Mouse (Mus musculus) layer of hippocampus, adult 8-10 months (tissue): ENCODE data around the gene Chmp5. TPM values are rescaled to one million over a fixed set of nuclear protein-coding genes. Genes with fewer than 3 reads are reported as not detected.
A peak's percentile ranks its signal among the peaks of the same experiment; 100 is the strongest.
"Not testable (repeated sequence)": the region's sequence is repeated elsewhere in the genome, so short reads cannot be mapped to it uniquely, and the experiment has no call there.

Experiments used
- DNase-seq, 2 experiments: peaks; one replicate each; pipeline ENCODE4 v3.0.0; 2022; ENCODE audit warnings: low spot score in 2 of 2
- total RNA-seq, 4 experiments: library from RNA; stranded (reverse); gene quantifications; 2 replicates each; pipeline ENCODE4 v1.2.4; 2022

Gene Chmp5
- 10 to 100 TPM; 67.5 to 80.0 (median 74.2) TPM for total RNA-seq

DNA sequence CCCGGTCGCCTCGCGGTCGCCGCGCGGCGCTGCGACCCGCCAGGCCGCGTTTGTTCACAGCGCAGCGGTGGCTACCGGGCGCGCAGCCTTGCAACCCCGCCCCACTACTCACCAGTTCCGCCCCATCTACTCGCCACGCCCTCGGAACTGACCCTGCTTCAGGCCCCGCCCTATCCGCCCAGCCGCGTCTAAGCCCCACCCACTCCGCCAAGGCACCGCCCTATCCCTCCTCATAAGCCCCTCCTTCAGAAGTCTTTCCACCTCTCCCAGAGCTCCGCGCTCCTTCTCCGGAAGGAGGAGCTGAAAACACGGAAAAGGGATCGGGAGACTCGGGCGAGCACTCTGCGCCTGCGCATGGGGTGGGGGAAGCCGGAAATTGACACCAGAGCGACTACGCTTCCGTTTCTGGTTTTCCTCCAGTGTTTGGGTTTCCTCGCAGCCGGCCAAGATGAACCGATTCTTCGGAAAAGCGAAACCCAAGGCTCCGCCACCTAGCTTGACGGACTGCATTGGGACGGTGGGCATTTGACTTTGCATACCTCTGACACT is at the start of gene Chmp5, which contains the start of gene Bag1:
TSS of gene Chmp5 (plus strand) at position 248 of the 549 bp plus-strand sequence.
TSS of gene Bag1 (minus strand) at position 135 of the 549 bp plus-strand sequence.
- peak; percentile 96 to 98 for DNase-seq

DNA sequence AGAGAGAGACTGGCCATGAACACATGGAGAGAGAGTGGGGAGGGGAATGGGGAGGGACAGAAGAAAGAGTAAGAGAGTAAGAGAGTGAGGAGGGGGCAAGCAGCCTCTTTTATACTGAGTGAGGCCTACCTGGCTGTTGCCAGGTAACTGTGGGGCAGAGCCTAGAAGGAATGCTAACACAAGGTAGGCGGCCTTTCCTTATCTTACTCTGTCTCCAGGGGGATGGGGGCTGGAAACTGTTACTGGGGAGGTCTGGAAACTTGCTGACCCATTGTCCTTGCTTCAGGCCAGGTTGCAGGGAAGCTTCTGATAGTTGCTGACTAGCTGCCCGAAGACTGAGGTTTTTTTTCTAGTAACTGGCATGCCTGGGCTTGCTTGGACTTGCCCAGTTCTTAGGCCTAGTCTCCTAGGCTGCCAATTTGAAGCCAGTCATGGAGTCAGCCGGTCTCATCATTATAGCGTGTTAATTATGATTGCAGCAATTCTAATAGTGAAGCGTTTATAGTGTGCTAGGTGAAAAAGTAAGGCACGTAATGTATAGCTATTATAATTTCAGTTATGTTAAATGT is 49.6 kb upstream of the Chmp5 start:
- DNase-seq: no peak

DNA sequence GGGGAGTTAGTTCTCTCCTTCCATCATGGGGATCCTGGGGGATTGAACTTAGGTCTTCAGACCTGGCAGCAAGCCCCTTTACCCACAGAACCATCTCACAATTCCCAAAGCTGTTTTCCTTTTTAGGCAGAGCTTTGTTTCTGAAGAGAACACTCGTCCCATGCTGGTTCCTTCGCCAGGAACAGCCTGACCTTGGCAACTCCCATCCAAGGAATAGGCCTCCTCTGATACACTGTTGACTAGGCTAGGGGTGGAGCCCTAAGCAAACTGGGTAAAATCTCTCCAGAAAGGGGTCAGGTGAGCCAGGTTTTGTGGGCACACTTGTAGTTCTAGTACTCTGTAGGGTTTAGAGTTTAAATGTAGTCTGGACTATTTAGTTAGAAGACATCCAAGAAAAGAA is 48.9 kb upstream of the Chmp5 start:
- no peak for DNase-seq

DNA sequence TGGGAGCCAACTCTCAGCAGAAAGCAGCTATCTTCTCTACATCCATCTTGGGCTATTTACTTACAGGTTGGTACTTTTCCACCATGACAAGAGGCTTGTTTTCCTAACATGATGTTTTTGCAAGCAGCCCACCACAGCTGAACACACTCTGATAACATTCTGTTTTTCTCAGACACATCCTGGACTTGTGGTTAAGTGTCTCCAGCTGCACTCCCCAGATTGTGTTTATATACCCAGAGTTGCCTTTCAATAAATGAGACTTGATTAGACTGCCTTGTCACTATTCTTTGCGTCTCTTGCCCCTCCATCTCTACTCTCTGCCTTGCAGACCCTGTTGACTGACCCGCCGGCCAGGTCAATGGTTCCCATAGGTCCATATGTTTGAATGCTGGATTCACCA is 48.1 kb upstream of the Chmp5 start:
- DNase-seq: no peak

DNA sequence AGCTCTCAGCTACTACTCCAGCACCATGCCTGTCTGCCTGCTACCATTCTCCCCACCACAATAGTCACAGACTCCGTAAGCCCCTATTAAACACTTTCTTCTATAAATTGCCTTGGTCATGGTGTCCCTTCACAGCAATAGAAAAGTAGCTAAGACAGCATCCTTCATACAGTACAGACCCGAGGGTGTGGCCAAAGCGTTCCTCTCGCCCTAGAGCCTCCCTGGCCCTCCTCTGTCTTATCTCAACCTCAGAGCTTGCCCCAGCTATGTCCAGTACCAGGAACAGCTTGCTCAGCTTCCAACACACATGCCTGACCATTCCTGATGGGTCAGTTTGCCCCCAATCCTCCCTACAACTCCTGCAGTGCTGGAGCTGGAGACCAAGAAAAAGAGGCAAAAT is 47.6 kb upstream of the Chmp5 start:
- no peak for DNase-seq

DNA sequence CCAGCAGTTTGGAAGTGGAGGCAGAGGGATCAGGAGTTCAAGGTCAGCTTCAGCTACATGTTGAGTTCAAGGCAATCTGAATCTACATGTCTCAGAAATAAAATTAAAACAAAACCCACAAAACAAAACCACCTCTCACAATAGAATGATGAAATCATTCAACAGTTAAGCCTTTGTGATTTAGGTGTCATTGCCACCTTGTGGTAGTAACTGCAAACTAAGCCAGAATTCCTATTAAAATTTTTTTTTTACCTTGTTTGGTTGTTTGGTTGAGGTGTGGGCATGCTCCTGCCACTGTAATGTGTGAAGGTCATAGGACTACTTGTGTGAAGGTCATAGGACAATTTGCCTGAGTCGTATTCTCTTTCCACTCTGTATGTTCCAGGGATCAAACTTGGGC is 41.9 kb upstream of the Chmp5 start:
- DNase-seq: no peak

DNA sequence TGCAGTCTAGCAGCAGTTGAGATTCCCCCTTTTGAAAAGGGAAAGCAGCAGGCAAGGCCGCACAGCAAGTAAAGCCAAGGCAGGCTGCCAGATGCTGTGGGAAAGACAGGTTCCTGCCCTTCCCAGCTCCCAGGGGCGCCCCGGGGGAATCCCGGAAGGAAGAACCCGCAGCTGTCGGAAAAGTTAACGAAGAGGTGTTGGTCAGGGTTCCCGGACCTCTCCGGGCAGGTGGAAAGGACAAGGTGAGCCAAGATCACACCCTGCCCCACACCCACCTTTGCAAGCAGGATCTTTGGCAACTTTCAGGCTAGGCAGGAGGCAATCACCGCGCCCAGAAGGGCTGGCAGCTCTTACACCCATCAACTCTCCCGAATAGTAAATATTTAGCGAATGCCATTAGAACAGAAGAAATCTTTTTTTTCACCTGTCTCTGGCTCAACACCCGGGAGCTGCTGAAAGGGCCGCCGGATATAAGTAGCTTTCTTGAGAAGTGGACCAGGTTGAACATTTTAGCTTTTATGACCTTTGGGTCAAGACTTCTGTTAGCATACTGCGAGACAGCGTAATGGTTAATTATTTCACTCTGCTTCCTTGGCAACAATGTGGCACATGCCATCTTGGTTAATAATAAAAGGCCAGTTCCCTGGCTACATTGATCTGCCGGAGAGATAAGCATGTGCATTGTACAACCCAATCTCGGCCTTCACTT is 39.8 kb upstream of the Chmp5 start:
- DNase-seq: no peak

DNA sequence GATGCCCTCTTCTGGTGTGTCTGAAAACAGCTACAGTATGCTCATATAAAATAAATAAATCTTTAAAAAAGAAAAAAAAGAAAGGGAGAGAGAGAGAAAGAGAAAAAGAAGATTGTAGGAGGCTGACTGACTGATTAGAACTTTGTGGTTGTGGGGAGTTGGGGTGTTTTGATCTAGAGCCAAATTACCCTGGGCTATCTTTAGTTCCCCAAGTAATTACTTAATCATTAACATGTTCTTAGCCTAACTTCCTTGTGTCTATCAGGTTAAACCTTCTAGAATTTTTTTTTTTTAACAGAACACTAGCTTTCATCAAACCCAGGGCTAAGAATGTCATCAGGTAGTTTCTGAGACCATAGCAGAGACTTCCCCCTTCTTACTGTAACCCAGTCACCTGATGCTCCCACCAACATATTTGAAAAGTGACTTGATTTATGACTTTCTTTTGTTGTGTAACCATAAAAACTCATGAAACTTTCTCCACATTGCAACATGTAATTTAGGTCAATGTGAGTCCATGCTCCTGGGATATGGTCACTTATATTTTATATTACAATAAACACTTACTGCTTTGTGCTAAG is 33.8 kb upstream of the Chmp5 start:
- no peak for DNase-seq

DNA sequence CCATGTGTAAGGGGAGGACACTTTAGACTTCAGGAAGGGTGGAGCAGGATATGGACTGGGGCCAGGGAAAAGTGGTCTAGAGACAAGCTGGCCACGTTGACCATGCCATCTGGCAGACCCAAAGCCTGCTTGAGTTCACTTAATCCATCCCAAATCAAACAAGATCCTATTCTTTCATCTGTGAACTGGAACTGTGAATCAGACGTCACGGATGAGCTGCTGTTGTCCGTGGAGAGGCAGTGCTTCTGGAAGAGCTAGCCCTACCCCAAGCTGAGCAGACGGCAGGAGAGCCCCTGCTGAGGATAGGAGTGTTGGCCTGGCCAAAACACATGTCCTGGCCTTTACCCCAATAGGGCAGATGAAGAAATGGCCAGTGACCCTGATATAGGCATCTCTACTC is 32.3 kb upstream of the Chmp5 start:
- DNase-seq: no peak

DNA sequence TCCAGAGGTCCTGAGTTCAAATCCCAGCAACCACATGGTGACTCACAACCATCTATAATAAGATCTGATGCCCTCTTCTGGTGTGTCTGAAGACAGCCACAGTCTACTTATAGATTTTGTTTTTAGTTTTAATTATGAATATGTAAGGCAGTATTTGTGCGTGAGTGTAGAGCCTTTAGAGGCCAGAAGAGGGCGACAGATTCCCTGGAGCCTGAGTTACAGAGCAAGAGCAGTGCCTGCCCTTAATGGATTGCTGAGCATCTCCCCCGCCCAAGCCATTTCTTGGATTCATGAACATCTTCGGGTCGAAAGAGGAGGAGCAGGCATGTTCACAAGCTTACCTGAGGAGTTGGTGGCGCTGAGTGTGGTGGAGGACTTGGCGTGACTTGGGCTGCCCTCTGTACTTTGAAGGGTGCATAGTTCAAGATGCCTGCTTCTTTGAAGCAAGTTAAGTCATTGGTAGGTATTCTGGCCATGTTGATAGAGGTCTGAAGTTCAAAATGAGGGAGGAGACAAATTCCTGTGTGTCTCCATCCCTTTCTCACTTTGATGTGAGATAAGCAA is 31.5 kb upstream of the Chmp5 start:
- DNase-seq: no peak

DNA sequence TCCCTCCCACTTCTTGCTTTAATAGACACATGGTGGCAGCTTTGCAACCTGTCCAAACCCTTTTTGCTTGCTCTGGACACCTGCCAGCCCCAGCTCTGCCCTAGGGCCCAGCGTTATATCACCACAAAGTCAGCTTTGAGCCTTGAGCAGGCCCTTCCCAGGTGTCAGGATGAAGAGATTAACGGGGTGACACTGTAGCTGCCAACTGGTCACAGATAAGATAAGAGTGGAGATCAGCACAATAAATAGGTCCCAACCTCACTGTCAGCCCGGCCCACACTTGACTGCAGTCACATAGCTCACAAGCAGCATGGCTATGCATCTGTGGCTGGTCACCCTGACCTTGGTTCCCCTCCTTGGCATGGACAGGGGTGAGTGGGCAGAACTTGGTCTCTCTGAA is 28.4 kb upstream of the Chmp5 start, which contains the start of gene Spink4:
TSS of gene Spink4 (plus strand) at position 268 of the 400 bp plus-strand sequence.
- no peak for DNase-seq

DNA sequence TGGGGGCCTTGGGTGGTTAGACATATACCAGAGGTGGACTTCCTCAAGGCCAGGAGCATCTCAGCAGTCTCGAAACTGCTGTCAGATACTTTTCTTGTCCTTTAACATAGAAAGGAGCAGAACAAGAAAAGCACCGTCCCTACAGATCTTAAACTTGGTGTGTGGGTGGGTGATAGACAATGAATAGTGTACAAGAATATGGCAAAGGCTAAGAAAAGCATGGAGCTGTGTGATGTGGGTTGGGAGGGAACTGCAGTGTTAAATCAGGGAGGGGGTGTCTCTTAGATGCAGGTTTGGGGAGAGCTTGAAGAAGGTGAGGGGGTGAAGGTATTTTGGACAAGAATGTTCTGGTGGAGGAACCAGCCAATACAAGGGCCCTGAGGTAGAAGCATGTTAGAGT is 27.6 kb upstream of the Chmp5 start:
- no peak for DNase-seq

DNA sequence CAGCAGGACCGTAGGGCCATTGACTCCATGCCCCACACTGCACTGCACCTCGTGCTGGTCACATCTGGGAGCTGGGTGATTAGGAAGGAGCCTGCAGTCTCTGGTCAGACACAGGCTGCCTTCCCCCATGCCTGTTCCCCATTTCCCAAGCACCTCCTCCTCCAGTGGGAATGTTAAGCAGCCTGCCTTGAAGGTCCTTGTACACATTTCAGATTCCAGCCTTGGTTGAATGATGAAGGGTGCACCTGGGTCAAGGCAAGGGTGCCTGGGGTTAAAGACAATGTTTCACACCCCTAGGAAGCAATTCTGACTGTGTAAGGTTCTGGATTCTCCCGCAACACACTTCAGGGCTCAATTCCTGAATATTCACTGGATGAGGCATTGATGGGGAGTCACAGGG is 26.9 kb upstream of the Chmp5 start:
- DNase-seq: no peak

DNA sequence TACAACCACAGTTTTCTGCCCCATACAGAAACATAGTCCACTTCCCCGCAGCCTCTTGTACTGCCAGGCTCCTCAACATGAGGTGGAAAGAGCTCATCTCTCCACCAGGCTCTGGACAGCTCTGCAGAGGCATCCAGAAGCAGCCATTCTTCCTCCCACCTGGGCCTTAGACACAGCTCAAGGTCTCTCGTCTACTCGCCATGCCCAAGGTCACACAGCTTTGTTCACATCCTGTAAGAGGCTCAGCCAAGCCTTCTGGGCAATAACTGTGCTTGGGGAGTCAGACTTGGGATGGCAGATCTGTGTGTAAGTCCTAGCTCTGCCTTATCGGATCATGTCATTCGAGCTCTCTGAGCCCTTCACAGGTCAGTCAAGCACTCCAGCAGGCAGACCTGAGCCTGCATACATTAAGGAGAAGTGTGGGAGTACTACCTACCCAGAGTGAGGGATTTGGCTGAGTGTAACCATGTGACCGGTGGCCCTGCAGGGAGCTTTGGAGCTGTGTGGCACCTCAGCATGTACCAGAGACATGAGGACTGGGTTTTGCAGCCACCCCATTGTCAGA is 25.0 kb upstream of the Chmp5 start:
- DNase-seq: no peak

DNA sequence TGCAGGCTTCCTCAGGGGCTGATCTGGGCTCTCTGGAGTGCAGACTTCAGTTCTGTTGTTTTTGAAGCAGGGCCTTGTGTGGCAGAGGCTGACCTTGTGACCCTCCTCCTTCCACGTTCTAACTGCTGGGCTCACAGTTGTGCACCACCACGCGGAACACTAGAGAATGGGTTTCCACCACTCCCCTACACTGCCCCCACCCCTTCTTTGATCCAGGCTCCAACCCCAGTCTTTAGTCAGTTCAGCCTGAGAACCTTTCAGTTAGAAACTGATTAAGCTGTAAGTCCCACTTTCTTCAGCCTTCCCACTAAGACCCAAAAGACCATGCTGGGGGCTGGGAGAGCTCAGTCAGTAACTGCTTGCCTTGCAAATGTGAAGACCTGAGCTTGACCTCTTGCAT is 22.6 kb upstream of the Chmp5 start:
- no peak for DNase-seq

DNA sequence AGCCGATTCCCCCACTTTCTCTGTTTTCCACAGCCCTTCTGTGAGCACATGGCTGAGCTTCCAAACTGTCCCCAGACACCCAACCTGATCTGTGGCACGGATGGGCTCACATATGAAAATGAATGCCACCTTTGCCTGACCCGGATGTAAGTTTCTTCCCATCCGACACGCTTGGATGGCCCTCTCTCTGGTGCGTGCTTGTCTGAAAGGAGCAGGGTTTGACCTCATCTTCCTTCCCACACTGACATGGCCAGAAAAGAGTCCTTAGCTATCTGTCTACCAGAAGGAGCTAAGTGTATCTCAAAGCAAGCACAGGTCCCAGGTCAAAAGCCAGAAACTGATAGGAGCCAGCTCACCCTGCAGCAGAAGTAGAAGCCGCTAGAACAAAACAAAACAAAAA is 19.2 kb upstream of the Chmp5 start:
- no peak for DNase-seq

DNA sequence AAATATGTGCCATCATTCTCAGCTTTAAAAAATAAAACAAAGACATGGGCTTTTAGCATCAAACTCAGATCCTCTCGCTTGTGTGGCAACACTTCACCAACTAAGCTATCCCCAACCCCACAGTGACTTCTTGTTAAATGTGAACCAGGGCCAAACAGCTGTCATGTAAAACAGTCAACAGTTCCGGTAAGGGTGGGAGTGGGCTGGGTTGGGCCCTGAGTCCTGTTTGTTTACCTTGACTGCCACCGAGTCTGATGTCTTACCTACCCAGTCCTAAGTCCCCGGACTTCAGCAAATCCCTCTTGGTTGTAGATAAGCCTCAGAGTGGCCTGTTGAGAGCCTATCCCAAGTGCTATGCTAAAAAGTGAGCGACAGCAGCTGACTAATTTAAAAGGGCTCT is 14.5 kb upstream of the Chmp5 start:
- no peak for DNase-seq

DNA sequence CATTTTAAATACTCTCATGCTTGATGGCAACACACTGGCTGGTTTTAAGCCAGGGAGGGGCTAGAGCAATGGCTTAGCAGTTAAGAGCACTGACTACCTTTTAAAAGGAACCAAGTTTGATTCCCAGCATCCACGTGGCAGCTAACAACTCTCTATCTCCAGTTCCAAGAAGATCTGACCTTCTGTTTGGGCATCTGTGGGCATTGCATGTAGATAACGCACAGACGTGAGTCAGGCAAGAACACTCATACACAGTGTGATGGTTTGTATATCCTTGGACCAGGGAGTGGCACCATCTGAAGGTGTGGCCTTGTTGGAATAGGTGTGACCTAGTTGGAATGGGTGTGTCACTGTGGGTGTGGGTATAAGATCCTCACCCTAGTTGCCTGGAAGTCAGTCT is 13.8 kb upstream of the Chmp5 start:
- not testable (repeated sequence) for DNase-seq

DNA sequence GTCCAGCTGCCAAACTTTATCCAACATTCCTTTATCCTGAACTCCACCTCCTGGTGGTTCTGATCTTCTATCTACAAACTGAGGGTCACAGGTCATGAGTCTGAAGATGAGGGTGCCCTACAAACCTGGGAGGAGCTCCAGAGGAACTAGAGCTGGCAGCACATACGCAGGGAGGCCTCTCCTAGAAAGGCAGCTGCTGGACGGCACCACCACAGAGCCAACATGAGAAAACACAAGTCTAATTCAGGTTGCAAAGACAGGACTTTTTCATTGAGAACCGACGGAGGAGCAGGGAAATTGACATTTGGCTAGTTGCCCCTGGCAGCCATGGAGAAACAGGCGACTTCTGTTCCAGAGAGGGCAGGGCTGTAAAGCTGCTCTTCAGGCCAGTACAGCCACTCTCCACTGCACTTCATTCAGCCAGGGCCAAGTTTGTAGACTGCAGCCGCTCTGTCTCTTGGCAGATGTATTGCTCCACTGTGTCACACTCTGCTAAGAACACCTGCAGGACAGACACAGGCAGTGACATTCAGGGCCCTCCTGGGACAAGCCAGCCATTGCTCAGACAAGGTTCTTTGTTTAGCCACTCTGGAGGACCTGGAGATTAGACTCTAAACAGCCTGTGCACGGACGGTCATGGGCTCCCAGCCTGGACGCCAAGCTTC is 11.9 kb upstream of the Chmp5 start:
- peak; percentile 44 to 73 for DNase-seq

DNA sequence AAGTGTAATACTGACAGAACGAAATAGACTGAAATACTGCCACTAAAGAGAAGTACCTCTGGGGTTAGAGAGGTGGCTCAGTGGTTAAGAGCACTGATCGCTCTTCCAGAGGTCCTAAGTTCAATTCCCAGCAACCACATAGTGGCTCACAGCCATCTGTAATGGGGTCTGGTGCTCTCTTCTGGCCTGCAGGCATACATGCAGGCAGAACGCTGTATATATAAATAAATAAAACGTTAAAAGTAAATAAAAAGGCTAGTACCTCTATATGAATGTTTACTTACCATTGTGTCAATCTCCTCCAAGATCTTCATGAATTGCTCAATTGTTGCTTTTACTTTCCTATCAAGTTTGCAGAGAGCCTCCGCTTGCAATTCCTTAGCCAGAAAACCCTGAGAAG is 9.4 kb upstream of the Chmp5 start:
- DNase-seq: no peak

DNA sequence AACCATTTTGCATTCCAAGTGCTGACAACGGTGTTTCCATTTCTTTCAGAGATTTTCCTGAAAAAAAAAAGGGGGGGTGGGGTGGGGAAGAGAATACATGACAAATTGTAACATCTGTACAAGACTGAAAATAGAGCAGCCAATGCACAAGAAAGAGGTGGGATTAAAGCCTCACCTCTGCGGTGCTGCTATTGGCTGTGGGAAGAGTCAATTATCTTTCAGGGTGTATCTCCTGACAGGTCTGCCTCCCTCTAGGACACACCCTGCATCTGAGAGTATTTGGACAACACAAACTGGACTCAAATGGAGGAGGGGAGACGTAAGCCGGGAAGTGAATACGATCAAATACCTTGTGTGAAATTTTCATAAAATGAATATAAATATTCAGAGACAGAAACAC is 4.6 kb upstream of the Chmp5 start:
- DNase-seq: no peak
